Mouse (Mus musculus): ENCODE results near the gene Htra2. TPM values are rescaled to one million over a fixed set of nuclear protein-coding genes. Genes with fewer than 3 reads are reported as not detected.

The Htra2 gene
- polyA plus RNA-seq, 1 experiment from 2014 or later, result 94.3 TPM

- Histone ChIP-seq H3K9ac (replicated peaks; ENCODE audit: low read length) (peak within 1 kb of the TSS; percentile 94), H3K4me3 (ENCODE audit: low read length) (peak within 1 kb of the TSS; percentile 97), H3K4me2 (replicated peaks; ENCODE audit: low read depth, low read length) (peak within 1 kb of the TSS; percentile 90), H3K27ac (ENCODE audit: low read length) (peak within 1 kb of the TSS; percentile 87), H3K4me1 (ENCODE audit: insufficient read depth, low read length) (peaks cover 20% of the 10 kb centered on the region), H3K9me3 (ENCODE audit: low read length) (no peaks in the 10 kb centered on the region), H3K27me3 (ENCODE audit: insufficient read depth, low read length) (no peaks in the 10 kb centered on the region), H3K36me3 (ENCODE audit: insufficient read depth, low read length) (peaks cover 33% of the 10 kb centered on the region)
- under 1% methylated on average over 58 of the region's 64 CpGs for WGBS
- peak; percentile 97 for ATAC-seq (ENCODE audit: low FRiP score, low TSS enrichment)
Measured at GRCm38 (mm10) chr6:83054074-83054851, 810 bp downstream of the Htra2 start, which contains the start of gene Aup1. TSS of gene Aup1 (plus strand) at chr6:83054521.

GRCm38 (mm10) chr6:83053136-83053960 lies 1.7 kb downstream of the Htra2 start:
- H3K9me3 ChIP-seq (ENCODE audit: low read length), result no peaks in the 10 kb centered on the region
- no peak; the same call in 1 of the 2 replicates for ATAC-seq (ENCODE audit: low FRiP score, low TSS enrichment)
- WGBS, result 1% methylated on average over 26 of the region's 26 CpGs

GRCm38 (mm10) chr6:83049367-83049766 lies 5.7 kb downstream of the Htra2 start:
- no peak for ATAC-seq (ENCODE audit: low FRiP score, low TSS enrichment)

More at GRCm38 (mm10) chr6:83053136-83053960, 1.7 kb downstream of the Htra2 start:
- peak overlapping the region; percentile 87 for H3K27ac ChIP-seq (ENCODE audit: low read length)
- peak overlapping the region; percentile 97 for H3K4me3 ChIP-seq (ENCODE audit: low read length)
- peak overlapping the region; percentile 94 for H3K9ac ChIP-seq (replicated peaks; ENCODE audit: low read length)
- peaks cover 33% of the 10 kb centered on the region for H3K36me3 ChIP-seq (ENCODE audit: insufficient read depth, low read length)
- H3K27me3 ChIP-seq (ENCODE audit: insufficient read depth, low read length), result no peaks in the 10 kb centered on the region
- H3K4me2 ChIP-seq (replicated peaks; ENCODE audit: low read depth, low read length), result peak overlapping the region; percentile 90
- peaks cover 20% of the 10 kb centered on the region for H3K4me1 ChIP-seq (ENCODE audit: insufficient read depth, low read length)

GRCm38 (mm10) chr6:83044742-83045141 lies 10.3 kb downstream of the Htra2 start:
- no peak overlapping the region for H3K4me2 ChIP-seq (replicated peaks; ENCODE audit: low read depth, low read length)
- H3K27ac ChIP-seq (ENCODE audit: low read length), result no peak overlapping the region
- H3K27me3 ChIP-seq (ENCODE audit: insufficient read depth, low read length), result no peaks in the 10 kb centered on the region
- ATAC-seq (ENCODE audit: low FRiP score, low TSS enrichment), result no peak
- H3K36me3 ChIP-seq (ENCODE audit: insufficient read depth, low read length), result no peaks in the 10 kb centered on the region
- no peaks in the 10 kb centered on the region for H3K9me3 ChIP-seq (ENCODE audit: low read length)
- no peak overlapping the region for H3K4me3 ChIP-seq (ENCODE audit: low read length)
- no peak overlapping the region for H3K9ac ChIP-seq (replicated peaks; ENCODE audit: low read length)
- no peaks in the 10 kb centered on the region for H3K4me1 ChIP-seq (ENCODE audit: insufficient read depth, low read length)
- WGBS, result 76% methylated on average over 9 of the region's 9 CpGs

More at GRCm38 (mm10) chr6:83049367-83049766, 5.7 kb downstream of the Htra2 start:
- H3K27me3 ChIP-seq (ENCODE audit: insufficient read depth, low read length), result no peaks in the 10 kb centered on the region
- no peaks in the 10 kb centered on the region for H3K9me3 ChIP-seq (ENCODE audit: low read length)
- peaks cover 10% of the 10 kb centered on the region for H3K4me1 ChIP-seq (ENCODE audit: insufficient read depth, low read length)
- no peak overlapping the region for H3K27ac ChIP-seq (ENCODE audit: low read length)
- H3K9ac ChIP-seq (replicated peaks; ENCODE audit: low read length), result no peak overlapping the region
- 73% methylated on average over 10 of the region's 10 CpGs for whole genome bisulfite sequencing
- no peak overlapping the region for H3K4me2 ChIP-seq (replicated peaks; ENCODE audit: low read depth, low read length)
- H3K4me3 ChIP-seq (ENCODE audit: low read length), result no peak overlapping the region
- H3K36me3 ChIP-seq (ENCODE audit: insufficient read depth, low read length), result peaks cover 15% of the 10 kb centered on the region

- Histone ChIP-seq H3K9me3 (ENCODE audit: low read length) (no peaks in the 10 kb centered on the region), H3K4me2 (replicated peaks; ENCODE audit: low read depth, low read length) (no peak overlapping the region), H3K36me3 (ENCODE audit: insufficient read depth, low read length) (no peaks in the 10 kb centered on the region), H3K9ac (replicated peaks; ENCODE audit: low read length) (no peak overlapping the region), H3K4me3 (ENCODE audit: low read length) (no peak overlapping the region), H3K27me3 (ENCODE audit: insufficient read depth, low read length) (no peaks in the 10 kb centered on the region), H3K4me1 (ENCODE audit: insufficient read depth, low read length) (no peaks in the 10 kb centered on the region), H3K27ac (ENCODE audit: low read length) (no peak overlapping the region)
- no peak for ATAC-seq (ENCODE audit: low FRiP score, low TSS enrichment)
- WGBS, result 91% methylated on average over 5 of the region's 5 CpGs
Measured at GRCm38 (mm10) chr6:83043993-83044392, 11.1 kb downstream of the Htra2 start.

DNA sequence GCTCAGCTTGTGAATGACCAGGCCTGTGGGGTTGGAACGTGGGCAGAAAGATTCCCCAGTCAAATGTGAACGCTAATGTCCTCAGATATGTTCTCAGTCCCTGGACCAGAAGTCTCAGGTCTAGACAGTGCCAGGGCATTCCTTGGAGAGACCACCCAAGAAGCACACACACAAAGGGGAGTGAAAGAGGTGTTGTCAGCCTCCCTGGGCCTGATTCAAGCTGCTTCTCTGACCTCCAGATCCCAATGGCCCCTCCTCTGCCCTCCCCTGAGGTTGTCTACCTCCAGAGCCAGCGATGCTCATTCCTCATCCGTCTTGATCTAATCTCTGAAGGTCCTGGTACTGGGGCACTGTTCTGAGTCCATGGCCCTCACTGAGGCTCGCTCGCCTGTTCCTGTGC lies 11.5 kb downstream of the Htra2 start:
- no peak overlapping the region for H3K9ac ChIP-seq (replicated peaks; ENCODE audit: low read length)
- 75% methylated on average over 6 of the region's 6 CpGs for WGBS
- no peaks in the 10 kb centered on the region for H3K9me3 ChIP-seq (ENCODE audit: low read length)
- H3K4me1 ChIP-seq (ENCODE audit: insufficient read depth, low read length), result peaks cover 4% of the 10 kb centered on the region
- no peak overlapping the region for H3K4me2 ChIP-seq (replicated peaks; ENCODE audit: low read depth, low read length)
- H3K27ac ChIP-seq (ENCODE audit: low read length), result no peak overlapping the region
- no peaks in the 10 kb centered on the region for H3K27me3 ChIP-seq (ENCODE audit: insufficient read depth, low read length)
- no peaks in the 10 kb centered on the region for H3K36me3 ChIP-seq (ENCODE audit: insufficient read depth, low read length)
- no peak for ATAC-seq (ENCODE audit: low FRiP score, low TSS enrichment)
- no peak overlapping the region for H3K4me3 ChIP-seq (ENCODE audit: low read length)

DNA sequence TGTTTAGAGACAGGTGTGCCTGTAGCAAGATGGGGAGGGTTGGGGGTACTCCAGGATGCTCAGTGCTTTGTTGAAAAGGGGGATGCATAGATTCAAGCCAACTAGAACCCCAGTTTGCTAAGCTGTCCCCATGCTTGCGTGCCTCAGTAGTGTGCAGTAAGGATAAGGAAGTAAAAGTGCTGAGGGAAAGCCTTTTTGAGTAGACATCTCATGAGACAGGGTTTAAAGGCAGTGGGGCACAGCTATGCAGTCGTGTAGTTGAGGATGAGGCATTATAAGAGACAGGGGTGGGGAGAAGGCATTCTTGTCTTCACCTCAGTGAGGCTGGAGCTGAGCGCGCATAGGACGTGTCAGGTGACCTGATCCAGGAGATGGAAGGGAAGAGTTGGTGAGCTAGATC lies 14.5 kb downstream of the Htra2 start:
- no peaks in the 10 kb centered on the region for H3K27me3 ChIP-seq (ENCODE audit: insufficient read depth, low read length)
- ATAC-seq (ENCODE audit: low FRiP score, low TSS enrichment), result no peak
- WGBS, result 85% methylated on average over 5 of the region's 5 CpGs
- no peaks in the 10 kb centered on the region for H3K36me3 ChIP-seq (ENCODE audit: insufficient read depth, low read length)
- no peak overlapping the region for H3K9ac ChIP-seq (replicated peaks; ENCODE audit: low read length)
- H3K27ac ChIP-seq (ENCODE audit: low read length), result no peak overlapping the region
- peaks cover 9% of the 10 kb centered on the region for H3K4me1 ChIP-seq (ENCODE audit: insufficient read depth, low read length)
- no peak overlapping the region for H3K4me3 ChIP-seq (ENCODE audit: low read length)
- no peak overlapping the region for H3K4me2 ChIP-seq (replicated peaks; ENCODE audit: low read depth, low read length)
- H3K9me3 ChIP-seq (ENCODE audit: low read length), result no peaks in the 10 kb centered on the region

DNA sequence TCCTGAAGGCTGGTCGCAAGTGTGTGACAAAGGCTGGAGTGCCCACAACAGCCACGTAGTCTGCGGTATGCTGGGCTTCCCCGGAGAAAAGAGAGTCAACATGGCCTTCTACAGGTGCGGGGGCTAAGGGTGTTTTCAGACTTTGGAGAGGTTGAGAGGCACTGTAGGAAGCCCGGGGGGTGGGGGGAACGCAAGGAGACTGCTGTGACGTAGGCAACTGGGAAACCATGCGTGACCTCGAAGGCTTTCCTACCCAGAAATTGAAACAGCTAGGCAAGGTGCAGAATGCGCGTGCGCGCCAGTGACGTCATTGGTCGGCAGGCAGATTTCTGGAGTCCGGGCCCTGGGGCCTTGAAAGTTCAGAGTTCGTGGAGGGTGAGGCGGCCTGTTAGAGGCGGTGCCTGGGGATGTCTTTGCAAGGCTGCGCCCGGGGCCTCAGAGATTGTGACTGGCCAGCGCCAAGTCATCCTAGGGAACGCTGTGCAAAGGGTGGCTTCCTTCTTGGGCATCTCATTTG lies 16.5 kb downstream of the Htra2 start:
- Histone ChIP-seq H3K27ac (ENCODE audit: low read length) (no peak overlapping the region), H3K9ac (replicated peaks; ENCODE audit: low read length) (peak overlapping the region; percentile 53), H3K9me3 (ENCODE audit: low read length) (no peaks in the 10 kb centered on the region), H3K4me1 (ENCODE audit: insufficient read depth, low read length) (peaks cover 19% of the 10 kb centered on the region), H3K4me3 (ENCODE audit: low read length) (peak overlapping the region; percentile 31), H3K4me2 (replicated peaks; ENCODE audit: low read depth, low read length) (peak overlapping the region; percentile 50), H3K36me3 (ENCODE audit: insufficient read depth, low read length) (no peaks in the 10 kb centered on the region), H3K27me3 (ENCODE audit: insufficient read depth, low read length) (no peaks in the 10 kb centered on the region)
- WGBS, result 13% methylated on average over 24 of the region's 24 CpGs
- peak; percentile 68 for ATAC-seq (ENCODE audit: low FRiP score, low TSS enrichment)

DNA sequence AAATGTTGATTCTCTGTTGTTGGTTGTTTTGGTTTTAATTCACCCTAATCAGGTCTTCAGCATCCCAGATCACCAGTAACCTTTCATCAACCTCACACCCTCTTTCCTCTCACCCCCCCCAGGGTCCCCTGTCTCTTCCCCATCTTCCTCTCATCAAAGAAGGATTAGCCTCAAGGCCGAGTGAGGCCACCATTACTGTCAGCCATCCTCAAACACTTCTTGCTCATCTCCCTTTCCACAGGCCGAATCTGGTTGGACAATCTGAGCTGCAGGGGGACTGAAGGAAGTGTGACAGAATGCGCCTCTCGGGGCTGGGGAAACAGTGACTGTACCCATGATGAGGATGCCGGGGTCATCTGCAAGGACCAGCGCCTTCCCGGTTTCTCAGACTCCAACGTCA lies 17.9 kb downstream of the Htra2 start:
- 85% methylated on average over 8 of the region's 8 CpGs for WGBS
- Histone ChIP-seq H3K27ac (ENCODE audit: low read length) (no peak overlapping the region), H3K4me2 (replicated peaks; ENCODE audit: low read depth, low read length) (no peak overlapping the region), H3K4me1 (ENCODE audit: insufficient read depth, low read length) (peaks cover 25% of the 10 kb centered on the region), H3K36me3 (ENCODE audit: insufficient read depth, low read length) (no peaks in the 10 kb centered on the region), H3K9me3 (ENCODE audit: low read length) (no peaks in the 10 kb centered on the region), H3K9ac (replicated peaks; ENCODE audit: low read length) (no peak overlapping the region), H3K27me3 (ENCODE audit: insufficient read depth, low read length) (no peaks in the 10 kb centered on the region), H3K4me3 (ENCODE audit: low read length) (no peak overlapping the region)
- ATAC-seq (ENCODE audit: low FRiP score, low TSS enrichment), result no peak
